Mouse (Mus musculus) urinary bladder, postnatal 36 days (tissue): Measurements from ENCODE around the gene Ttf1.

Experiments
- DNase-seq, 2 experiments: peaks; one replicate each; pipeline ENCODE4 v3.0.0; 2022; ENCODE audit warnings: low spot score in 2 of 2, mixed read lengths in 1 of 2

Ttf1 gene

GRCm38 (mm10) chr2:29060135-29060597 is at the start of gene Ttf1:
Gene Ttf1, plus strand, starts transcription at chr2:29060262.
- DNase-seq: peak; percentile 80 to 89

- no peak for DNase-seq
These were observed 47.5 kb upstream of the Ttf1 start for GRCm38 (mm10) chr2:29012523-29012922.

GRCm38 (mm10) chr2:29016599-29017587 is 43.2 kb upstream of the Ttf1 start:
- no peak for DNase-seq

- no peak for DNase-seq
These were observed 41.4 kb upstream of the Ttf1 start for GRCm38 (mm10) chr2:29018680-29019079.

GRCm38 (mm10) chr2:29021025-29021424 is 39.0 kb upstream of the Ttf1 start:
- DNase-seq: no peak

GRCm38 (mm10) chr2:29023001-29023400 is 37.1 kb upstream of the Ttf1 start:
- DNase-seq: no peak

GRCm38 (mm10) chr2:29025284-29025683 is 34.8 kb upstream of the Ttf1 start:
- peak in 1 of 2 experiments; percentile 16 for DNase-seq

- DNase-seq: no peak
These were observed 29.9 kb upstream of the Ttf1 start for GRCm38 (mm10) chr2:29030048-29030734.

GRCm38 (mm10) chr2:29031951-29032350 is 28.1 kb upstream of the Ttf1 start:
- no peak for DNase-seq

- DNase-seq: no peak
These were observed 25.3 kb upstream of the Ttf1 start for GRCm38 (mm10) chr2:29034542-29035475.

- no peak for DNase-seq
These were observed 24.4 kb upstream of the Ttf1 start for GRCm38 (mm10) chr2:29035698-29036097.

GRCm38 (mm10) chr2:29039741-29040140 is 20.3 kb upstream of the Ttf1 start:
- DNase-seq: no peak

GRCm38 (mm10) chr2:29040594-29041476 is 19.2 kb upstream of the Ttf1 start:
- DNase-seq: no peak

- DNase-seq: no peak
These were observed 18.6 kb upstream of the Ttf1 start for GRCm38 (mm10) chr2:29041477-29041768.

- no peak for DNase-seq
These were observed 17.9 kb upstream of the Ttf1 start for GRCm38 (mm10) chr2:29042124-29042523.

- DNase-seq: no peak
These were observed 13.9 kb upstream of the Ttf1 start for GRCm38 (mm10) chr2:29046151-29046550.

GRCm38 (mm10) chr2:29051932-29052331 is 8.1 kb upstream of the Ttf1 start:
- DNase-seq: no peak

GRCm38 (mm10) chr2:29052943-29053454 is 7.1 kb upstream of the Ttf1 start:
- peak; percentile 9 to 36 for DNase-seq

GRCm38 (mm10) chr2:29053802-29054544 is 6.1 kb upstream of the Ttf1 start:
- DNase-seq: peak; percentile 43 to 50

GRCm38 (mm10) chr2:29054545-29054935 is 5.5 kb upstream of the Ttf1 start:
- no peak for DNase-seq
